Mouse (Mus musculus) T-helper 1 cell (primary cell): Measurements from ENCODE around the gene Tmcc1.

Experiments
- in situ Hi-C: fragments of 300-600 bp; cut with MboI, MseI; formaldehyde crosslinking; loops from one replicate; pipeline ENCODE4 v1.15.1; 2025; ENCODE audit warnings: high pct_unique_total_duplicates

Gene Tmcc1

GRCm38 (mm10) chr6:115973881-115974662 lies 219.2 kb downstream of the Tmcc1 start:
- in situ Hi-C loops = no loop called here

GRCm38 (mm10) chr6:115973139-115973875 lies 220.0 kb downstream of the Tmcc1 start:
- in situ Hi-C loops = no loop called here

- in situ Hi-C loops = no loop called here
Observed at GRCm38 (mm10) chr6:115972083-115972764, 221.1 kb downstream of the Tmcc1 start.

GRCm38 (mm10) chr6:115971273-115972060 lies 221.8 kb downstream of the Tmcc1 start:
- in situ Hi-C loops = no loop called here

GRCm38 (mm10) chr6:115969952-115970351 lies 223.3 kb downstream of the Tmcc1 start:
- in situ Hi-C loops = no loop called here

- in situ Hi-C loops = no loop called here
Observed at GRCm38 (mm10) chr6:115969103-115969502, 224.2 kb downstream of the Tmcc1 start.

- in situ Hi-C loops = no loop called here
Observed at GRCm38 (mm10) chr6:115968700-115969099, 224.6 kb downstream of the Tmcc1 start.
